Mouse (Mus musculus): Measurements from ENCODE around the gene Olfr971. TPM values are rescaled to one million over a fixed set of nuclear protein-coding genes. Genes with fewer than 3 reads are reported as not detected.

Olfr971 gene
- polyA plus RNA-seq (2015; fragmentation: Illumina TruSeq; extraction: RNeasy Lipid Tissue Mini Kit (QIAGEN cat#74804); ENCODE audit: insufficient read depth, low read depth, low replicate concordance), result not detected

GRCm38 (mm10) chr9:39836576-39836975 is at the start of gene Olfr971:
Gene Olfr971 (plus strand): TSS chr9:39836876.

GRCm38 (mm10) chr9:39790558-39790957 is 46.1 kb upstream of the Olfr971 start, which contains the start of gene Olfr969:
Gene Olfr969 (plus strand): TSS chr9:39790945.

GRCm38 (mm10) chr9:39808560-39808959 is 28.1 kb upstream of the Olfr971 start, which contains the start of gene Olfr970:
Gene Olfr970 (plus strand): TSS chr9:39808860.

GRCm38 (mm10) chr9:39866122-39866521 is 29.4 kb downstream of the Olfr971 start, which contains the start of gene Olfr972:
Gene Olfr972 (plus strand): TSS chr9:39866422.

Other genes with a start within 250 kb of the Olfr971 start
- gene AW551984, start 232.5 kb upstream of the Olfr971 start, polyA plus RNA-seq (2015; fragmentation: Illumina TruSeq; extraction: RNeasy Lipid Tissue Mini Kit (QIAGEN cat#74804); ENCODE audit: insufficient read depth, low read depth, low replicate concordance), result 2.0 TPM
- gene Olfr148, start 226.2 kb upstream of the Olfr971 start, polyA plus RNA-seq (2015; fragmentation: Illumina TruSeq; extraction: RNeasy Lipid Tissue Mini Kit (QIAGEN cat#74804); ENCODE audit: insufficient read depth, low read depth, low replicate concordance), result not detected
- not detected for gene Olfr960, start 215.5 kb upstream of the Olfr971 start, polyA plus RNA-seq (2015; fragmentation: Illumina TruSeq; extraction: RNeasy Lipid Tissue Mini Kit (QIAGEN cat#74804); ENCODE audit: insufficient read depth, low read depth, low replicate concordance)
- gene Olfr961, start 191.8 kb upstream of the Olfr971 start, polyA plus RNA-seq (2015; fragmentation: Illumina TruSeq; extraction: RNeasy Lipid Tissue Mini Kit (QIAGEN cat#74804); ENCODE audit: insufficient read depth, low read depth, low replicate concordance), result not detected
- gene Olfr963, start 169.7 kb upstream of the Olfr971 start, polyA plus RNA-seq (2015; fragmentation: Illumina TruSeq; extraction: RNeasy Lipid Tissue Mini Kit (QIAGEN cat#74804); ENCODE audit: insufficient read depth, low read depth, low replicate concordance), result not detected
- not detected for gene Olfr149, start 129.8 kb upstream of the Olfr971 start, polyA plus RNA-seq (2015; fragmentation: Illumina TruSeq; extraction: RNeasy Lipid Tissue Mini Kit (QIAGEN cat#74804); ENCODE audit: insufficient read depth, low read depth, low replicate concordance)
- gene Olfr965, start 125.5 kb upstream of the Olfr971 start, polyA plus RNA-seq (2015; fragmentation: Illumina TruSeq; extraction: RNeasy Lipid Tissue Mini Kit (QIAGEN cat#74804); ENCODE audit: insufficient read depth, low read depth, low replicate concordance), result not detected
- gene Olfr150, start 105.9 kb upstream of the Olfr971 start, polyA plus RNA-seq (2015; fragmentation: Illumina TruSeq; extraction: RNeasy Lipid Tissue Mini Kit (QIAGEN cat#74804); ENCODE audit: insufficient read depth, low read depth, low replicate concordance), result not detected
- not detected for gene Olfr967, start 90.6 kb upstream of the Olfr971 start, polyA plus RNA-seq (2015; fragmentation: Illumina TruSeq; extraction: RNeasy Lipid Tissue Mini Kit (QIAGEN cat#74804); ENCODE audit: insufficient read depth, low read depth, low replicate concordance)
- gene Olfr968, start 53.6 kb upstream of the Olfr971 start, polyA plus RNA-seq (2015; fragmentation: Illumina TruSeq; extraction: RNeasy Lipid Tissue Mini Kit (QIAGEN cat#74804); ENCODE audit: insufficient read depth, low read depth, low replicate concordance), result not detected
- gene Olfr969, start 45.9 kb upstream of the Olfr971 start, polyA plus RNA-seq (2015; fragmentation: Illumina TruSeq; extraction: RNeasy Lipid Tissue Mini Kit (QIAGEN cat#74804); ENCODE audit: insufficient read depth, low read depth, low replicate concordance), result not detected
- not detected for gene Olfr970, start 28.0 kb upstream of the Olfr971 start, polyA plus RNA-seq (2015; fragmentation: Illumina TruSeq; extraction: RNeasy Lipid Tissue Mini Kit (QIAGEN cat#74804); ENCODE audit: insufficient read depth, low read depth, low replicate concordance)
- not detected for gene Olfr972, start 29.5 kb downstream of the Olfr971 start, polyA plus RNA-seq (2015; fragmentation: Illumina TruSeq; extraction: RNeasy Lipid Tissue Mini Kit (QIAGEN cat#74804); ENCODE audit: insufficient read depth, low read depth, low replicate concordance)
- gene Olfr229, start 70.5 kb downstream of the Olfr971 start, polyA plus RNA-seq (2015; fragmentation: Illumina TruSeq; extraction: RNeasy Lipid Tissue Mini Kit (QIAGEN cat#74804); ENCODE audit: insufficient read depth, low read depth, low replicate concordance), result not detected
- gene Olfr974, start 100.6 kb downstream of the Olfr971 start, polyA plus RNA-seq (2015; fragmentation: Illumina TruSeq; extraction: RNeasy Lipid Tissue Mini Kit (QIAGEN cat#74804); ENCODE audit: insufficient read depth, low read depth, low replicate concordance), result not detected
- not detected for gene Olfr975, start 115.2 kb downstream of the Olfr971 start, polyA plus RNA-seq (2015; fragmentation: Illumina TruSeq; extraction: RNeasy Lipid Tissue Mini Kit (QIAGEN cat#74804); ENCODE audit: insufficient read depth, low read depth, low replicate concordance)
- gene Olfr976, start 124.3 kb downstream of the Olfr971 start, polyA plus RNA-seq (2015; fragmentation: Illumina TruSeq; extraction: RNeasy Lipid Tissue Mini Kit (QIAGEN cat#74804); ENCODE audit: insufficient read depth, low read depth, low replicate concordance), result not detected
- not detected for gene Olfr978, start 155.2 kb downstream of the Olfr971 start, polyA plus RNA-seq (2015; fragmentation: Illumina TruSeq; extraction: RNeasy Lipid Tissue Mini Kit (QIAGEN cat#74804); ENCODE audit: insufficient read depth, low read depth, low replicate concordance)
- not detected for gene Olfr979, start 166.6 kb downstream of the Olfr971 start, polyA plus RNA-seq (2015; fragmentation: Illumina TruSeq; extraction: RNeasy Lipid Tissue Mini Kit (QIAGEN cat#74804); ENCODE audit: insufficient read depth, low read depth, low replicate concordance)
- not detected for gene Olfr980, start 172.7 kb downstream of the Olfr971 start, polyA plus RNA-seq (2015; fragmentation: Illumina TruSeq; extraction: RNeasy Lipid Tissue Mini Kit (QIAGEN cat#74804); ENCODE audit: insufficient read depth, low read depth, low replicate concordance)
- gene Olfr981, start 184.6 kb downstream of the Olfr971 start, polyA plus RNA-seq (2015; fragmentation: Illumina TruSeq; extraction: RNeasy Lipid Tissue Mini Kit (QIAGEN cat#74804); ENCODE audit: insufficient read depth, low read depth, low replicate concordance), result not detected
- not detected for gene Olfr982, start 237.0 kb downstream of the Olfr971 start, polyA plus RNA-seq (2015; fragmentation: Illumina TruSeq; extraction: RNeasy Lipid Tissue Mini Kit (QIAGEN cat#74804); ENCODE audit: insufficient read depth, low read depth, low replicate concordance)

Data from pancreas, adult 10 weeks (tissue).